Mouse (Mus musculus): ENCODE data around the gene Dnajc25. TPM values are rescaled to one million over a fixed set of nuclear protein-coding genes. Genes with fewer than 3 reads are reported as not detected.

The Dnajc25 gene
- total RNA-seq, 4 experiments from 2014 or later = 18.8 to 22.3 (median 22.0) TPM

GRCm38 (mm10) chr4:59069276-59069675, 74.4 kb downstream of the Dnajc25 start:
- no peak for DNase-seq (ENCODE audit: low spot score)

Other genes with a start within 250 kb of the Dnajc25 start
- gene Olfr267, start 207.3 kb upstream of the Dnajc25 start, total RNA-seq (2022) = under 1 TPM in 3 of 4 experiments, not detected in 1; 0.05 to 0.09 (median 0.09) TPM
- gene Ecpas, start 82.3 kb upstream of the Dnajc25 start, total RNA-seq (2022) = 100 to 1,000 TPM; 184 to 228 (median 192) TPM
- under 1 TPM; 0.11 to 0.25 (median 0.19) TPM for gene Zkscan16, start 51.4 kb upstream of the Dnajc25 start, total RNA-seq (2022)
- gene Ptgr1, start 7.9 kb upstream of the Dnajc25 start, total RNA-seq (2022) = 1 to 10 TPM; 2.3 to 3.3 (median 3.1) TPM
- 1 to 10 TPM in 2 of 4 experiments, under 1 TPM in 1, not detected in 1; 0.57 to 7.1 (median 1.7) TPM for gene Gm20503, start 8.1 kb downstream of the Dnajc25 start, total RNA-seq (2022)
- gene Gng10, start 40.0 kb downstream of the Dnajc25 start, total RNA-seq (2022) = 10 to 100 TPM; 11.0 to 16.3 (median 14.8) TPM
- gene AI481877, start 143.9 kb downstream of the Dnajc25 start, total RNA-seq (2022) = not detected
- 10 to 100 TPM; 11.7 to 14.2 (median 13.5) TPM for gene Ugcg, start 194.2 kb downstream of the Dnajc25 start, total RNA-seq (2022)